Mouse (Mus musculus) spleen, embryonic (tissue): ENCODE data around the gene Vmn2r13.
"Not testable (repeated sequence)": the region's sequence is repeated elsewhere in the genome, so short reads cannot be mapped to it uniquely, and the experiment has no call there.

Source experiments
- CTCF ChIA-PET: fragments of 350-600 bp; sonication (Branson Sonifier 250); formaldehyde crosslinking; loops from one replicate; lab custom pipeline; 2022; lab: Charles Lee

Vmn2r13 gene

GRCm38 (mm10) chr5:109192099-109192498 is at the start of gene Vmn2r13:
Gene Vmn2r13 (minus strand): TSS chr5:109192199.
- CTCF ChIA-PET = not testable (repeated sequence)

GRCm38 (mm10) chr5:109224608-109225007 is 32.6 kb upstream of the Vmn2r13 start, which contains the start of gene Vmn2r14:
Gene Vmn2r14 (minus strand): TSS chr5:109224708.
- CTCF ChIA-PET = no interaction called here

- CTCF ChIA-PET = not testable (repeated sequence)
Measured at GRCm38 (mm10) chr5:109166851-109167250, 25.1 kb downstream of the Vmn2r13 start.

DNA sequence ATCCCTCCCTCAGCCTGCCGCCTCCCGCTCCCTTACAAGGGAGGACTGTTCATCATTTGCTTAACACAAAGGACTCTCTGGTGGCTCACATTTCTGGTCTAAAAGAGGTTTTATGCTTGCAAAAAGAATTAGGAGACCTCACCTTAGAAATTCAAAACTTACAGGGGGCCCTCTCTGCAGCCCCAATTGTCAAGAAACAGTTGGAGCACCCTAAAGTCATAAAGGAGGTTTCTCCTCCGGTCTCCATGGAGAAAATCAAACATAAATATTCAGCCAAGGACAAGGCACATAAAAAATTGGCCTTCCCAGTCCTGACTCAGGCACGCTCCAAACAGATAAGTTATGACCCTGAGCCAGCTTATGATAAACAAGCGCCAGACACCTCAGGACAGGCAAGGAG is 31.9 kb downstream of the Vmn2r13 start:
- CTCF ChIA-PET = no interaction called here

DNA sequence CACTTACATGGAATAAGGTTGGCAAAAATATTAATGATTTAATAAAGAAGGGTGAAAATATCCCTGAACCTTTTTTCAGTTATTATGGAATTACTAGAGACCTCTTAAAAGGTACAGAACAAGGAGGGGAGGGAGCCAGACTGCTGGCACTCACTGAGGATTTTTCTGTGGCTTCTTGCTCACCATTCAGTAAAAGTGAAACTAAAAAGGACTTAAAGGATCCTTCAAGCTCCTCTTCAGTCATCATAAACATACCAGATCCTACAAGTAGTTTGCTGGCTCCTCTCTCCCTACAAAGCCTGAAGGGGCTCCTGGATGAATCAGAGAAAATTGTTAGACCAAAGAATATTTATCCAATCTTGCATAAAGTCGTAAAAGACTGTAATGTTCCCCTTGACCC is 32.4 kb downstream of the Vmn2r13 start:
- CTCF ChIA-PET = not testable (repeated sequence)

- CTCF ChIA-PET = not testable (repeated sequence)
Measured at GRCm38 (mm10) chr5:109158488-109159485, 33.2 kb downstream of the Vmn2r13 start.

- CTCF ChIA-PET = no interaction called here
Measured at GRCm38 (mm10) chr5:109139546-109139945, 52.5 kb downstream of the Vmn2r13 start.

GRCm38 (mm10) chr5:109136731-109137130 is 55.3 kb downstream of the Vmn2r13 start:
- CTCF ChIA-PET = no interaction called here
